Mouse (Mus musculus): Measurements from ENCODE around the gene Aaas. TPM values are rescaled to one million over a fixed set of nuclear protein-coding genes. Genes with fewer than 3 reads are reported as not detected.

Gene Aaas
- polyA plus RNA-seq, 1 experiment from 2014 or later, result 37.1 TPM

DNA sequence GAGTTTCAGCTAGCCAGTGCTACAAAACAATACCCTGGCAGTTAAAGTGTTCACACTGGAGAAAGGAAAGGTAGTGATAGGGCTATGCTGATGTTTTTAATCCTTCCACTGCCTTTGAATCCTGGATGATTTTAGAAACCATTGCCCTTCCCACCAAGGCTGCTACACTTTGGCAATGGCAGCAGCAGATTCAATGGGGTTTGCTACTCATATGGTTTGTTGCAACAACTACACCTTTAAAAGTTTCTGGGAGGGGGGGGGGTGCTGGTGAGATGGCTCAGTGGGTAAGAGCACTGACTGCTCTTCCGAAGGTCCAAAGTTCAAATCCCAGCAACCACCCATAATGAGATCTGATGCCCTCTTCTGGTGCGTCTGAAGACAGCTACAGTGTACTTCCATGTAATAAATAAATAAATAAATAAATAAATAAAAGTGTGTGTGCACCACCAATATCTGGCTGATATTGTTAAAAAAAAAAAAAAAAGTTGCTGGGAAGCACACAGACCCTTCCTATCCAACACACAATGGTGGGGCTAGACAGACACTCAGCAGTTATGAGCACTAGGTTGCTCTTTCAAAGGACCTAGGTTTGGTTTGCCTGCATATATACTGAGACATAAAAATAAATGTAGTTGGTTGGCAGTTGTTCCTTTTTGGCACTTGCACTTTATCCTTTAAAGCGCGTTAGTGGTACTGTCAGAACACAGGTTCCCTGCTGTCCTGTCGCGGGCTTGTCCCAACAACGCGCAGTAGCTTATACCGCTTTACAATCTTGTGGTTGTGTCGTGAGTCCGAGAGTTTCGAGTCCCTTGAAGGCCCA, 25.7 kb downstream of the Aaas start:
- Histone ChIP-seq H3K4me3 (replicated peaks; ENCODE audit: low read depth, low read length) (no peak overlapping the region), H3K27ac (no peak overlapping the region; the same call in 1 of the 2 replicates), H3K36me3 (ENCODE audit: insufficient read depth, low read length) (peaks cover 12% of the 10 kb centered on the region), H3K9ac (ENCODE audit: low read depth, low read length) (no peak overlapping the region), H3K27me3 (ENCODE audit: insufficient read depth, low read length) (no peaks in the 10 kb centered on the region), H3K4me2 (ENCODE audit: low read length) (peak overlapping the region; percentile 74; the same call in 1 of the 2 replicates), H3K9me3 (replicated peaks; ENCODE audit: low read length) (no peaks in the 10 kb centered on the region), H3K4me1 (replicated peaks; ENCODE audit: insufficient read depth, low read length) (peaks cover 11% of the 10 kb centered on the region; the same call in 1 of the 2 replicates)
- TF ChIP-seq CTCF (IDR thresholded peaks at IDR 0.05; ENCODE audit: low read depth), result peak; percentile 32; the same call in 1 of the 2 replicates
- no peak for ATAC-seq (replicated peaks; ENCODE audit: low FRiP score, low read depth)
- DNase-seq (ENCODE audit: low spot score), result no peak
- 76% methylated on average over 12 of the region's 12 CpGs for WGBS

DNA sequence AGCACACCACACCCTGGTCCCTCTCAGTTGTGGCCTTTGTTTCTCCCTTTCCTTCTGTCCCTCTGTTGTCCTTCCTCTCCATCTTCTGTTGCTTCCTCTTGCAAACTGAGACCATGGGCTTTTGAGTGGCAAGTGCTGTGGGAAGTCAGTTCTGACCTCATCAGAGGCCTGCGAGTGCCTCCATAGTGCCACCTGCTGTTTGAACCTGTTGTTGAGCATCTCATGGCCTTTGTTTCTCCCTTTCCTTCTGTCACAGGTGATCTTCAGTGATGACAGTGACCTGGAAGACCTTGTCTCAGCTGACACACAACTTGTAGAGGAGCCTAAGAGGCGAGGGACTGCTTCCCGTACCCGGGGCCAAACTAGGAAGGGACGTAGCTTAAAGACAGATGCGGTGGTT, 34.3 kb downstream of the Aaas start:
- Histone ChIP-seq H3K9ac (ENCODE audit: low read depth, low read length) (no peak overlapping the region), H3K36me3 (ENCODE audit: insufficient read depth, low read length) (peaks cover 25% of the 10 kb centered on the region), H3K4me1 (replicated peaks; ENCODE audit: insufficient read depth, low read length) (no peaks in the 10 kb centered on the region), H3K4me3 (replicated peaks; ENCODE audit: low read depth, low read length) (no peak overlapping the region), H3K4me2 (ENCODE audit: low read length) (no peak overlapping the region), H3K27me3 (ENCODE audit: insufficient read depth, low read length) (no peaks in the 10 kb centered on the region), H3K9me3 (replicated peaks; ENCODE audit: low read length) (no peaks in the 10 kb centered on the region), H3K27ac (no peak overlapping the region)
- peak; percentile 78 for TF ChIP-seq CTCF (IDR thresholded peaks at IDR 0.05; ENCODE audit: low read depth)
- DNase-seq (ENCODE audit: low spot score) (peak; percentile 72), ATAC-seq (replicated peaks; ENCODE audit: low FRiP score, low read depth) (no peak)
- 87% methylated on average over 6 of the region's 6 CpGs for WGBS

DNA sequence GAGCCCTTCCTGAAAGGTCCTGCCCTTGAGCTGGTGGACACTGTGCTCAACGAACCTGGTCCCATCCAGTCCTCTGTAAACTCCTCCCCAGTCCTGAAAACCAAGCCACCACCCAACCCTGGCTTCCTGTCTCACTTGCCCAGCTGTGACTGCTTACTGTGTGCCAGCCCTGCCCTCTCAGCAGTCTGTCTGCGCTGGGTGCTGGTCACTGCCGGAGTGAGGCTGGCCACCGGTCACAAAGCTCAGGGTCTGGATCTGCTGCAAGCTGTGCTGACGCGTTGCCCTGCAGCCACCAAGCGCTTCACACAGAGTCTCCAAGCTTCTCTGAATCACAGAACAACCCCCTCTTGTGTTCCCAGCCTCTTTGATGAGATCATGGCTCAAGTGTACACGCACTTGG, 35.3 kb downstream of the Aaas start:
- H3K27ac ChIP-seq, result no peak overlapping the region
- H3K36me3 ChIP-seq (ENCODE audit: insufficient read depth, low read length), result peaks cover 18% of the 10 kb centered on the region
- no peak overlapping the region for H3K9ac ChIP-seq (ENCODE audit: low read depth, low read length)
- H3K4me2 ChIP-seq (ENCODE audit: low read length), result no peak overlapping the region
- no peaks in the 10 kb centered on the region for H3K27me3 ChIP-seq (ENCODE audit: insufficient read depth, low read length)
- no peaks in the 10 kb centered on the region for H3K4me1 ChIP-seq (replicated peaks; ENCODE audit: insufficient read depth, low read length)
- TF ChIP-seq CTCF (IDR thresholded peaks at IDR 0.05; ENCODE audit: low read depth), result no peak
- H3K9me3 ChIP-seq (replicated peaks; ENCODE audit: low read length), result no peaks in the 10 kb centered on the region
- 89% methylated on average over 8 of the region's 8 CpGs for WGBS
- no peak for DNase-seq (ENCODE audit: low spot score)
- ATAC-seq (replicated peaks; ENCODE audit: low FRiP score, low read depth), result no peak
- H3K4me3 ChIP-seq (replicated peaks; ENCODE audit: low read depth, low read length), result no peak overlapping the region

DNA sequence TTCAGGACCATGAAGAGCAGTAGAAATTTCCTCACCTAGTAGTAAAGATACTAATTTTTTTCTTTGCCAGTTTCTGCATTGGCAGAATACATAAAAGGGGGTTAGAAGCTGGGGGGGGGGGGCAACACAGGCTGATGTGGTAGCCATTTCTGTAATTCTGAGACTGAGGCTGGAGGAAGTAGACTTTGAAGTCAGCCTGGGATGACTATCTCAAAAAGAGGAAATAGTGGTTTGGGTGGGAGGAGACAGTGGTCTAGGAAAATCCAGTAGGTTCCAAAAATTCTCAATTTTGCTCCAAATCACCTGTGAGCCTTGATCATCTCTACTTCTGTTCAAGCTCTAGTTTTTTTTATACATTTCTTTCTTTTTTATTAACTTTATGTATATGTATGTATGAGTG, 39.1 kb downstream of the Aaas start:
- Histone ChIP-seq H3K36me3 (ENCODE audit: insufficient read depth, low read length) (peaks cover 19% of the 10 kb centered on the region), H3K27ac (no peak overlapping the region), H3K9me3 (replicated peaks; ENCODE audit: low read length) (no peaks in the 10 kb centered on the region), H3K4me3 (replicated peaks; ENCODE audit: low read depth, low read length) (no peak overlapping the region), H3K27me3 (ENCODE audit: insufficient read depth, low read length) (no peaks in the 10 kb centered on the region), H3K9ac (ENCODE audit: low read depth, low read length) (no peak overlapping the region), H3K4me1 (replicated peaks; ENCODE audit: insufficient read depth, low read length) (no peaks in the 10 kb centered on the region), H3K4me2 (ENCODE audit: low read length) (no peak overlapping the region)
- DNase-seq (ENCODE audit: low spot score) (no peak), ATAC-seq (replicated peaks; ENCODE audit: low FRiP score, low read depth) (no peak)
- TF ChIP-seq CTCF (IDR thresholded peaks at IDR 0.05; ENCODE audit: low read depth), result no peak

DNA sequence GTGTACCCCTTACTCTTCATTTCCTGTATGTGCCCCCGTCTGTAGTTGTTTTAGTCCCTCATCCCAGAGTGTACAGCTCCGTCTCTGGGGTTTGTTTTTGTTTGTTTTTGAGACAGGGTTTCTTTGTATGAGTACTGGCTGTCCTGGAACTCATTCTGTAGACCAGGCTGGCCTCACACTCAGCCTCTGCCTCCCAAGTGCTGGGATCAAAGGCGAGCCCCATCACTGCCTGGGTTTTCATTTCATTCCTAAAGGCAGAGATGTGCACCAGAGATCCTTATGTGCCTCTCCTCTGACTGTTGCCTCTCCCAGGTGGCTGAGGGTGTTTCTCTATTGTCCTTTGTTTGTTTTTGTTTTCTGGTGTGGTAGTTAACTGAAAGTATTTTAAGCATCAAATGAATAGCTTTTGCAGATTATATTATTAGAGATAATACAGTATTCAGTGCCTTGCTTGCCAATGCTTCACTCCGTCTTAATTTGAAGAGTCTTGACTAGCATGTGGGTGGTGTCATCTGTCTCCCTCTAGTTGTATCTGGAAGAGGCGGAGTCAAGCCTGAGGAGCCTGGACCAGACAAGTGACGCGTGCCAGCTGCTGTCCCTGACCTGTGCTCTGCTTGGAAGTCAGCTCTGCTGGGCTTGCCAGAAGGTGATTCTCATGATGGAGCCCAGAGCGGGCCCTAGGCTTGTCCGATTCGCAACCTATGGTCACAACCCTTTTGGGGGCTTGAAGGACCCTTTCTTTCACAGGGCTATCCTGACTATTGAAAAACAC, 40.3 kb downstream of the Aaas start:
- Histone ChIP-seq H3K4me1 (replicated peaks; ENCODE audit: insufficient read depth, low read length) (no peaks in the 10 kb centered on the region), H3K9ac (ENCODE audit: low read depth, low read length) (no peak overlapping the region), H3K27me3 (ENCODE audit: insufficient read depth, low read length) (no peaks in the 10 kb centered on the region), H3K4me2 (ENCODE audit: low read length) (no peak overlapping the region), H3K9me3 (replicated peaks; ENCODE audit: low read length) (no peaks in the 10 kb centered on the region), H3K36me3 (ENCODE audit: insufficient read depth, low read length) (peaks cover 20% of the 10 kb centered on the region), H3K4me3 (replicated peaks; ENCODE audit: low read depth, low read length) (no peak overlapping the region), H3K27ac (0 out of 2 replicates have a peak overlapping the region, but pooled peaks have one; percentile 54)
- no peak for TF ChIP-seq CTCF (IDR thresholded peaks at IDR 0.05; ENCODE audit: low read depth)
- ATAC-seq (replicated peaks; ENCODE audit: low FRiP score, low read depth) (peak; percentile 74), DNase-seq (ENCODE audit: low spot score) (peak; percentile 91)
- 47% methylated on average over 10 of the region's 10 CpGs for WGBS

DNA sequence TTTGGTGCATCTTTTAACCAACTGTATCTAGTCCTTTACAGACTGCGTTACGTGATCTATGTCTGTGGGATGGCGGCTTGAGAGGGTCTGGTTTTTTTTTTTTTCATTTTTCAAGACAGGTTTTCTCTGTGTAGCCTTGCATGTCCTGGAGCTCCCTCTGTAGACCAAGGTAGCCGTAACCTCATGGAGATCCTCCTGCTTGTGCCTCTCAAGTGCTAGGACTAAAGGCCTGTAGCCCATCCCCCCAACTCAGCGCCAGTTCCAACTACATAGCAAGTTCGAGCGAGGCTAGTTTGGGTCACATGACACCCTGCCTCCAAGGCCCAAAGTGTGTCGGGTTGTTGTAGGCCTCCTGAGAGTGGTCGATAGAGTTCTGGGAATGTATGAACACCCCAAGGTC, 41.9 kb downstream of the Aaas start:
- DNase-seq (ENCODE audit: low spot score) (no peak), ATAC-seq (replicated peaks; ENCODE audit: low FRiP score, low read depth) (no peak)
- Histone ChIP-seq H3K4me1 (replicated peaks; ENCODE audit: insufficient read depth, low read length) (no peaks in the 10 kb centered on the region), H3K27ac (no peak overlapping the region), H3K27me3 (ENCODE audit: insufficient read depth, low read length) (no peaks in the 10 kb centered on the region), H3K36me3 (ENCODE audit: insufficient read depth, low read length) (peaks cover 29% of the 10 kb centered on the region), H3K4me3 (replicated peaks; ENCODE audit: low read depth, low read length) (no peak overlapping the region), H3K4me2 (ENCODE audit: low read length) (no peak overlapping the region), H3K9ac (ENCODE audit: low read depth, low read length) (no peak overlapping the region), H3K9me3 (replicated peaks; ENCODE audit: low read length) (no peaks in the 10 kb centered on the region)
- WGBS, result 83% methylated on average over 9 of the region's 9 CpGs
- TF ChIP-seq CTCF (IDR thresholded peaks at IDR 0.05; ENCODE audit: low read depth), result no peak
